Mouse (Mus musculus): Measurements from ENCODE around the gene Atpaf1. TPM values are rescaled to one million over a fixed set of nuclear protein-coding genes. Genes with fewer than 3 reads are reported as not detected.

The Atpaf1 gene
- total RNA-seq, 1 experiment from 2014 or later: 3.2 TPM

Other genes with a start within 250 kb of the Atpaf1 start
- not detected in 3 replicates for gene Cyp4a31, start 221.2 kb upstream of the Atpaf1 start, total RNA-seq (2017)
- gene Cyp4a32, start 183.8 kb upstream of the Atpaf1 start, total RNA-seq (2017): not detected in 3 replicates
- not detected in 3 replicates for gene Cyp4b1, start 137.1 kb upstream of the Atpaf1 start, total RNA-seq (2017)
- gene Efcab14, start 47.1 kb upstream of the Atpaf1 start, total RNA-seq (2017): 23.1 to 39.7 TPM (median 23.5 TPM) in 3 replicates
- not detected in 3 replicates for gene Tex38, start 3.8 kb upstream of the Atpaf1 start, total RNA-seq (2017)
- gene Mob3c, start 43.3 kb downstream of the Atpaf1 start, total RNA-seq (2017): 17.7 to 25.1 TPM (median 19.5 TPM) in 3 replicates
- gene Mknk1, start 54.4 kb downstream of the Atpaf1 start, total RNA-seq (2017): 80.9 to 129 TPM (median 98.0 TPM) in 3 replicates
- not detected in 3 replicates for gene Kncn, start 99.6 kb downstream of the Atpaf1 start, total RNA-seq (2017)
- gene 6430628N08Rik, start 105.9 kb downstream of the Atpaf1 start, total RNA-seq (2017): not detected in 3 replicates
- not detected in 3 replicates for gene Dmbx1, start 155.1 kb downstream of the Atpaf1 start, total RNA-seq (2017)
- gene Faah, start 233.1 kb downstream of the Atpaf1 start, total RNA-seq (2017): 5.3 to 9.1 TPM (median 6.8 TPM) in 3 replicates

Data from monocyte, adult 5-6 weeks (primary cell).